Mouse (Mus musculus) monocyte, adult 5-6 weeks (primary cell): ENCODE results near the gene Lcp2. TPM values are rescaled to one million over a fixed set of nuclear protein-coding genes. Genes with fewer than 3 reads are reported as not detected.

ENCODE experiments used
- ATAC-seq: fragments of 153-309, 156-312 bp; replicated peaks from 2 replicates; pipeline ENCODE4 v1.8.0; 2017; ENCODE audit warnings: mild to moderate bottlenecking; ENCODE audit not compliant: low TSS enrichment, insufficient number of reproducible peaks, severe bottlenecking, poor library complexity, low FRiP score
- total RNA-seq: library from RNA; stranded (forward); fragments of 200-1000, 200-491, 200-594 nt; gene quantifications from 3 replicates; pipeline ENCODE4 v1.2.3, GENCODE M21; 2017

The Lcp2 gene
- total RNA-seq, 1 experiment from 2014 or later, result 193 TPM

- ATAC-seq, result no peak
Observed at GRCm38 (mm10) chr11:34128412-34128811, 81.7 kb downstream of the Lcp2 start.

DNA sequence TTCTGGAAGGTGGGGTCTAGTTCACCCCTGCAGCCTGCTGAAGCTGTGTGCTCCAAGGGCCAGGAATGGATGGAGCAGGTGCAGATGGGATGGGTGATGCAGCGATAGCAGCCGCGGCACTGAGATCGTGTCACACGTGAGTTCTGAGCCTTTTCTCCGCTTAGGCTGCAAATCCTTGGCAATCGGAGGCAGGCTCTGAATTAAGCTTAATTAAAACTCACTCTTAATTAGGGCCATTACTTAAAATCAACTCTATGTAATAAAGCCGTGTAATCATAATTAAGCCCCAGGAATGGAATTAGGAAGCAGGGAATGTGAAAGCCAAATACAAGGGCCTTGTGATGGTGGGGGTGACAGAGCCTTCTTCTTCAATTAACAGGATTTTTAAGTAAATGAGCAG is 92.6 kb downstream of the Lcp2 start:
- no peak for ATAC-seq

Other genes with a start within 250 kb of the Lcp2 start
- 0.19 TPM in 1 of 3 replicates, not detected in the others for gene Kcnmb1, start 83.9 kb upstream of the Lcp2 start, total RNA-seq
- 0.19 TPM in 1 of 3 replicates, not detected in the others for gene Kcnip1, start 53.8 kb upstream of the Lcp2 start, total RNA-seq
- gene 4930469K13Rik, start 51.6 kb downstream of the Lcp2 start, total RNA-seq, result not detected in 3 replicates
- gene Foxi1, start 161.2 kb downstream of the Lcp2 start, total RNA-seq, result not detected in 3 replicates